ENCODE assay signal across 30 mouse cellular contexts in genomic region chr10:13875038-13875420, GRCm38 (mm10). TPM values are rescaled to one million over a fixed set of nuclear protein-coding genes. Genes with fewer than 3 reads are reported as not detected.
DNase-seq lines count a peak whose midpoint lies in the region; ATAC-seq lines count a peak whose summit lies in the region.
"Had no signal": no experiment of that assay in that cellular context is flagged by ENCODE, and none has a peak within 500 bp of the region (broad histone marks: within the 10 kb centered on the region; RNA-seq: fewer than 3 reads in every experiment).

No protein-coding gene starts in this region.

- no peak overlapping the region; the same call in 1 of the 2 replicates for H3K4me3 ChIP-seq in liver, embryonic 13.5 days (replicated peaks)
- no peak overlapping the region for H3K4me3 ChIP-seq in liver, embryonic 16.5 days (ENCODE audit: low read depth, low read length)
- no peak overlapping the region for H3K4me3 ChIP-seq in hindbrain, embryonic 16.5 days (ENCODE audit: low read length)
- H3K4me3 ChIP-seq: embryonic facial prominence, embryonic 10.5 days; embryonic facial prominence, embryonic 15.5 days; gastrocnemius, adult 2 months; heart, adult 2 months; heart, embryonic 12.5 days; megakaryocyte, embryonic 14.5 days; midbrain, embryonic 13.5 days; neural tube, embryonic 15.5 days; stomach, embryonic 15.5 days had no signal

- no peaks in the 10 kb centered on the region for H3K36me3 ChIP-seq in liver, embryonic 13.5 days
- H3K36me3 ChIP-seq in liver, embryonic 16.5 days (ENCODE audit: control insufficient read depth, insufficient read depth): no peaks in the 10 kb centered on the region
- no peaks in the 10 kb centered on the region for H3K36me3 ChIP-seq in hindbrain, embryonic 16.5 days (ENCODE audit: control insufficient read depth, insufficient read depth, low read length)
- H3K36me3 ChIP-seq: embryonic facial prominence, embryonic 10.5 days; embryonic facial prominence, embryonic 15.5 days; heart, embryonic 12.5 days; midbrain, embryonic 13.5 days; neural tube, embryonic 15.5 days; stomach, embryonic 15.5 days had no signal

- peak; percentile 24 for ATAC-seq in liver, embryonic 13.5 days (ENCODE audit: low read depth)
- ATAC-seq in liver, embryonic 16.5 days (ENCODE audit: low read depth): no peak
- ATAC-seq in hindbrain, embryonic 16.5 days: no peak
- ATAC-seq: forebrain, embryonic 14.5 days; midbrain, embryonic 13.5 days had no signal

- peaks cover 34% of the 10 kb centered on the region for H3K4me1 ChIP-seq in liver, embryonic 13.5 days (replicated peaks)
- peaks cover 19% of the 10 kb centered on the region for H3K4me1 ChIP-seq in liver, embryonic 16.5 days (ENCODE audit: control insufficient read depth, low read depth, low read length)
- no peaks in the 10 kb centered on the region for H3K4me1 ChIP-seq in hindbrain, embryonic 16.5 days (ENCODE audit: control insufficient read depth, insufficient read depth, low read depth, low read length)
- H3K4me1 ChIP-seq: embryonic facial prominence, embryonic 10.5 days; embryonic facial prominence, embryonic 15.5 days; heart, embryonic 12.5 days; megakaryocyte, embryonic 14.5 days; midbrain, embryonic 13.5 days; neural tube, embryonic 15.5 days; stomach, embryonic 15.5 days had no signal

- intact Hi-C loops in left cerebral cortex, postnatal 4 days (cut with DNase I): no loop called here

- DNase-seq in left cerebral cortex, adult 18-20 months (ENCODE audit: low spot score in 2 of 2): peak; percentile 24 to 47
- DNase-seq in left cerebral cortex, postnatal 4 days: no peak
- DNase-seq in right cerebral cortex, adult 18-20 months: peak; percentile 55
- no peak for DNase-seq in right cerebral cortex, postnatal 4 days
- no peak for DNase-seq in liver, embryonic 13.5 days
- no peak for DNase-seq in layer of hippocampus, adult 11-12 months (ENCODE audit: low spot score)
- DNase-seq: adrenal gland, postnatal 25 days; B cell, adult 2 months; cerebellum, adult 18-20 months; cerebellum, postnatal 14 days; gastrocnemius, adult 2 months; gastrocnemius, postnatal 36 days; heart, adult 2 months; kidney, adult 8-10 months; kidney, postnatal 4 days; lung, postnatal 4 days; retina, postnatal 1 day; thymus, postnatal 14 days had no signal

- H3K27me3 ChIP-seq in liver, embryonic 13.5 days: no peaks in the 10 kb centered on the region
- no peaks in the 10 kb centered on the region for H3K27me3 ChIP-seq in liver, embryonic 16.5 days (ENCODE audit: control insufficient read depth, insufficient read depth, low read depth, low read length)
- H3K27me3 ChIP-seq in hindbrain, embryonic 16.5 days (replicated peaks; ENCODE audit: control insufficient read depth, insufficient read depth, low read length): no peaks in the 10 kb centered on the region
- H3K27me3 ChIP-seq: embryonic facial prominence, embryonic 15.5 days; heart, embryonic 12.5 days; megakaryocyte, embryonic 14.5 days; midbrain, embryonic 13.5 days; neural tube, embryonic 15.5 days; stomach, embryonic 15.5 days had no signal

- H3K9ac ChIP-seq in liver, embryonic 13.5 days: peak overlapping the region; percentile 22; the same call in 1 of the 2 replicates
- no peak overlapping the region for H3K9ac ChIP-seq in liver, embryonic 16.5 days (ENCODE audit: low read depth, low read length)
- H3K9ac ChIP-seq in hindbrain, embryonic 16.5 days (ENCODE audit: low read depth, low read length): no peak overlapping the region
- H3K9ac ChIP-seq: embryonic facial prominence, embryonic 15.5 days; heart, embryonic 12.5 days; hindbrain, embryonic 14.5 days; midbrain, embryonic 13.5 days; neural tube, embryonic 15.5 days; stomach, embryonic 15.5 days had no signal

- H3K9me3 ChIP-seq in liver, embryonic 13.5 days (replicated peaks): no peaks in the 10 kb centered on the region
- H3K9me3 ChIP-seq in liver, embryonic 16.5 days (replicated peaks; ENCODE audit: control insufficient read depth, low read length): no peaks in the 10 kb centered on the region
- no peaks in the 10 kb centered on the region for H3K9me3 ChIP-seq in hindbrain, embryonic 16.5 days (ENCODE audit: control insufficient read depth, low read length)
- H3K9me3 ChIP-seq: embryonic facial prominence, embryonic 10.5 days; embryonic facial prominence, embryonic 15.5 days; heart, embryonic 12.5 days; midbrain, embryonic 13.5 days; neural tube, embryonic 15.5 days; stomach, embryonic 15.5 days had no signal

- H3K27ac ChIP-seq in liver, embryonic 13.5 days: peak overlapping the region; percentile 90
- peak overlapping the region; percentile 42; the same call in 1 of the 2 replicates for H3K27ac ChIP-seq in liver, embryonic 16.5 days (ENCODE audit: low read length)
- H3K27ac ChIP-seq in hindbrain, embryonic 16.5 days (ENCODE audit: low read depth, low read length): no peak overlapping the region
- H3K27ac ChIP-seq: embryonic facial prominence, embryonic 10.5 days; embryonic facial prominence, embryonic 15.5 days; gastrocnemius, adult 2 months; heart, adult 2 months; hindbrain, embryonic 14.5 days; kidney, postnatal 0 days; midbrain, embryonic 13.5 days; neural tube, embryonic 15.5 days; stomach, embryonic 15.5 days had no signal

- H3K4me2 ChIP-seq in liver, embryonic 13.5 days: peak overlapping the region; percentile 49
- H3K4me2 ChIP-seq in liver, embryonic 16.5 days (ENCODE audit: low read depth, low read length): peak overlapping the region; percentile 52
- no peak overlapping the region for H3K4me2 ChIP-seq in hindbrain, embryonic 16.5 days (ENCODE audit: low read length)
- H3K4me2 ChIP-seq: embryonic facial prominence, embryonic 15.5 days; heart, embryonic 12.5 days; hindbrain, embryonic 14.5 days; midbrain, embryonic 13.5 days; neural tube, embryonic 15.5 days; stomach, embryonic 15.5 days had no signal

- WGBS in liver, embryonic 13.5 days (ENCODE audit: insufficient replicate concordance): 55% methylated on average over 4 of the region's 4 CpGs
- WGBS in liver, embryonic 16.5 days (ENCODE audit: insufficient replicate concordance): 63% methylated on average over 4 of the region's 4 CpGs
- WGBS in hindbrain, embryonic 16.5 days: 80% methylated on average over 4 of the region's 4 CpGs

RNA-seq across cellular contexts. Expression of gene Aig1, which starts 6.2 kb away (rescaled TPM):
- total RNA-seq in left cerebral cortex, adult 18-20 months (2021): 10 to 100 TPM; 56.5 to 70.5 TPM
- total RNA-seq in left cerebral cortex, postnatal 4 days (2021): 10 to 100 TPM; 62.3 to 66.2 TPM
- polyA plus RNA-seq in liver, embryonic 13.5 days (2015; fragmentation: Nextera tagmentation; extraction: Ambion mirVana): 12.0 and 12.1 TPM in 2 replicates
- 14.1 and 18.0 TPM in 2 replicates for polyA plus RNA-seq in liver, embryonic 16.5 days (2015; fragmentation: Nextera tagmentation; extraction: Ambion mirVana)
- polyA plus RNA-seq in hindbrain, embryonic 16.5 days (2015; fragmentation: Nextera tagmentation; extraction: Ambion mirVana): 102 and 116 TPM in 2 replicates

Comparison
In these comparisons a context has a peak if more than half of its experiments do, and no peak if none do; other contexts are left out.
1. DNase-seq: peak in left cerebral cortex, adult 18-20 months (2 of 2) and right cerebral cortex, adult 18-20 months (single experiment); none in left cerebral cortex, postnatal 4 days (single experiment), right cerebral cortex, postnatal 4 days (single experiment), liver, embryonic 13.5 days (single experiment) and layer of hippocampus, adult 11-12 months (single experiment).